Mouse (Mus musculus) cerebellum, postnatal 10 days (tissue): ENCODE measurements at regions not wholly inside any gene's neighbourhood (a gene's known extent, or its start where the extent isn't known, plus 50 kb on each side); places are given as distances from the start of the nearest gene placed in this dataset.

ENCODE experiments used
- DNase-seq, 2 experiments: peaks; one replicate each; pipeline ENCODE4 v3.0.0; 2021; ENCODE audit warnings: mixed read lengths in 2 of 2

GRCm38 (mm10) chr7:138639541-138639940 is 206.3 kb upstream of the Ppp2r2d start:
- no peak for DNase-seq

GRCm38 (mm10) chr7:138626061-138626460 is 219.8 kb upstream of the Ppp2r2d start:
- DNase-seq, result peak; percentile 27 to 31

- no peak for DNase-seq
These were observed 223.5 kb upstream of the Tcerg1l start for GRCm38 (mm10) chr7:138620896-138621655.

DNA sequence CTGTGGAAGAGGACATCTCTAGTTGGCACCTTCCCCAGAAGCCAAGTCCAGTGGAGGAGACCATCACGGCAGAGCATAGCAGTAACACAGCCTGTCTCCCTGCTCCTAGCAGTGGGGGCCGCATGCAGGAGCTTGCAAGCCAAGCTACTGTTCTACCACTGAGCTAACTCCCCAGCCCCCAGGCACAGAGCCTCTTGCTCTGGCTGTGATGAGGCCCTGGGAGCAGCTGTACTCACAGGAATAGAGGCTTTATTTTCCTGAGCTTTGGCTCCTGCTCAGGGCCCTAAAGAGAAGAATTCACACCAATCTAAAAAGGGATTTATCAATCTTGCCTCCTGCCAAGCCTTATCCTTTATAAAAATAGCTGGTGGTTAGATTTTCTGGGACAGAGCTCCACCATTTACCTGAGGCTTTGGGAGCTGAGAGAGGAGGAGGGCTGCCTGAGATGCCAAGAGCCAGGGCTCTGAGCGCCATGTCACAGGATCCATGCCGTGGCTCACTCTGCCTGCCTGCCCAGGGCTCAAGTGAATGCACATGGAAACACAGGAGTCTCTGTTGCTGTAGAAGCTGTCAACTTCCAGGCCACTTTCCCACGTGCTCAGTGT is 222.7 kb upstream of the Tcerg1l start:
- DNase-seq, result peak in 1 of 2 experiments; percentile 24

- no peak for DNase-seq
These were observed 218.9 kb upstream of the Tcerg1l start for GRCm38 (mm10) chr7:138616468-138616867.

GRCm38 (mm10) chr7:138609605-138610004 is 212.1 kb upstream of the Tcerg1l start:
- DNase-seq, result no peak

- no peak for DNase-seq
These were observed 211.6 kb upstream of the Tcerg1l start for GRCm38 (mm10) chr7:138609124-138609523.

- peak; percentile 17 to 24 for DNase-seq
These were observed 208.9 kb upstream of the Tcerg1l start for GRCm38 (mm10) chr7:138606363-138606964.

DNA sequence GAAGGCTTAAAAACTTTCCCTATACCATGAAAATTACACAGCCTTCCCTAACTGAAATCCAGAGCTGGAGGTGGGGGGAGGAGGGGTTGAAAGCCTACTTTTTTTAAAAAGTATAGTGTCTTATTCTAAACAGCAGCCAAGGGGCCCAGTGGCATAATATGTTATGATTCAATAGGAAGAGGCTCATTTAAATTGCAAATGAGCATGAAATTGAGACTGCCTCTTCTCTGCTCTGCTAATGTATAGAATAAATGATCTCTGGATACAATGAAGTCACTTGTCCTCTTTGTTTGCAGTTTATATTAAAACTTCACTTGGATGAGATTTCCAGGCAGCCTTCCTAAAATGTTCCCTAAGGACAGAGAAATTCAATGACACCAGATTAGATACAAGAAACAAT is 208.4 kb upstream of the Tcerg1l start:
- DNase-seq, result no peak

DNA sequence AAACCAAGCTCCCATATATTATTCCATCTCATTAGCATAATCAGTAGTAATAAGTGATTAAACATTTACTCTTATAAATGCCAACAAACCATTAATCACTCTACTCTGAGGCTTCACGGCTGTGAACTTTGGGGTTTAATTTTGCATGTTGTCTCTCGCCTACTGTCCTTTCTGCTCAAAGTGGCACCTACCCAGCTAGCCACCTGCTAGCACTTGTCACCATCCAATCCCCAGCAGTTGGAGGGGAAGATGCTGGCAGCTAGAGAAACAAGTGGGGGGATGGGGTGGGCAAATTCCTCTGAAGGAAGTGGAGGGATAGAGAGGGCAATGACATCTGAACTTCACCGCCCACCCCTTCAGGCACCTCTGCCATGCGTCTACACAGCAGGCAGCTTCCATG is 204.2 kb upstream of the Tcerg1l start:
- peak; percentile 58 to 62 for DNase-seq

- DNase-seq, result no peak
These were observed 195.8 kb upstream of the Tcerg1l start for GRCm38 (mm10) chr7:138593344-138593743.

DNA sequence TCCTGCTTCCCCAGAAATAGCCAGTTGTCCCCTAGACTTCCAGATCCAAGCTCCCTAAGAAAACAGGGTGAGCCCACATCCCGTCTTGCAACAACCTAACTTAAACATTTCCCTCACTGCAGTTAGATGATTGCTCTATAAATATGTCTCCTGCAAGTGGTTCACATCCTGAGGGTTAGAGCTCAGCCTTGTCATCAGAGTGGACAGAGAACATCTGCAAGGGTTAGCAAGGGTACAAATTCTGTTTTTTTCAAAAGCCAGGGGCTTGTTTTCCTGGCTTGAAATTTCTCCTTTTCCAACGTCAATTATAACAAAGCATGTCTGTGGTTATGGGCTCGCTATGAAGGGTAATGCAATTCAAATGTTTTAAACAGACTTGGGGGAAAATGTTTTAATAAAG is 169.8 kb upstream of the Tcerg1l start:
- no peak for DNase-seq

DNA sequence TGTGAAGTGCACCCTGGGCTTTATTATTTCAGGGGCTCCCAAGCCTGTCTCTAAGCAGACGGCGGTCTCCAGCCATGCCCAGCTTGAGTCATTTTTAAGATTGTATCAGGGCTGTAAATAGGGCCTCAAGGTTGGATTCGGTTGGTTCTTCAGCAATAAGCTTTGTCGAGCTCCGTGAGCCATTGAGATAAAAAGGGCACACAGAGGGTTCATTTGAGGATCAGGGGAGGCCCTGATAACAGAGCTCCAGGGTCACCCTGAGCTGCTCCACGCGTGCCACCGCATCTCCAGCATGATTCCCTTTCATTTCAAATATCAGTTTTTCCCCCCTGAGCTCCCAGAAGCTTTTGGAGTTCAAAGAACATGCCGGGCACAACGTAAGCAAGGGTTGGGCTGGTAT is 154.1 kb upstream of the Tcerg1l start:
- no peak for DNase-seq

GRCm38 (mm10) chr7:138547881-138548280 is 150.4 kb upstream of the Tcerg1l start:
- DNase-seq, result peak in 1 of 2 experiments; percentile 13

GRCm38 (mm10) chr7:138538048-138538831 is 140.7 kb upstream of the Tcerg1l start:
- no peak for DNase-seq

DNA sequence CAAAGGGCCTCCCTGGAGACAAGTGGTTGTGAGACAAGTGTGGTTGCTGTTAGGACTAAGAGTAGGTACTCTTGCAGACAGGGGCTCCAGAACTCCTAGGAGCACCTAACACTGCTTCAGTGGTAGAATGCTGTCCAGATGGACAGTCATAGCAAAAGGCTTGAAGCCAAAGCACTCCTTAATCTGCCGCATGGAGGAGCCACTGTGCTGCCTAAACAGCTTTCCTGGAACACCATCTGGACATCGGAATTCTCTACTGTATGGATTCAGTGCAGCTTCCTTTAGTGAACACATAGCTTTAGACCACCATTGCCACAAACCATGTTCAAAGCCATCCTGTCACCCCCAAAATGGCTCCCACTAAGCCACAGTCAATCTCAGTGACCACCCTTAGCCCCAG is 128.6 kb upstream of the Tcerg1l start:
- peak; percentile 54 to 57 for DNase-seq

- no peak for DNase-seq
These were observed 127.4 kb upstream of the Tcerg1l start for GRCm38 (mm10) chr7:138524936-138525335.

GRCm38 (mm10) chr7:138514171-138514570 is 116.6 kb upstream of the Tcerg1l start:
- no peak for DNase-seq

DNA sequence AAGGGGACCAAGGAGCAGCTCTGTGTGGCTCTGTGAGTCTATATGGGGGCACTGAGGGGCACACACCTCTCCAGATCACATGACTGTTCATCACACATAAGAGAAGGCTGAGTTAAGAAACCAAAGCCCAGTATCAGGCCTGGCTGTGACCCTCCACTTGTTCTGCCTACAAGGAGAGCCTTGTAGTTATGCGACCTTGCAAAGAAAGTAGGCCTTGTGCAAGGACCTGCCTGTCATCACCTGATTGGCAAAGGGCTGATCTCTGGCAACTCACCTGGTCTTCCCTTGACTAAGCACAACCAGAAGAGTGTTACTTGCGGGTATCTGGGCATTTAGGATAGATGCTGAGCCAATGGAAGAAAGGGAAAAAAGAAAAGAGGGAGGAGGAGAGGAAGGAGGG is 107.7 kb upstream of the Tcerg1l start:
- DNase-seq, result no peak

DNA sequence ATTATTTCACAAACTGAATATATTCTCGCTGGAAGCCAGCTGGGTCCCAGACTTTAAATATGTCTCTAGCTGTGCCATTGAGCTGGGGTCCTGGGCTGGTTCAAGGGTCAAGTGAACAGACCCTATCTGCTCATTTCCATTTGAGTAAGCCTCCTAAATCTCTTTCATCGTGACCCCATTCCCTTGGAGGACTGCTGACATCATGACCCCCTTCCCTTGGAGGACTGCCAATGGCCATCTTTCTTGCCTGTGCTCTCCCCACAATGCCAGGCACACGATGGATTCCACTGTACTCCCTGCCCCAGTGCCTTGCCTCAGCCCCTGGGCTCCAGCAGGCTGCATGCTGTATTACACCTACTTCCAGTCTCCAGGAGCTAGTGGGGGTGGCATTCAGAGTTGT is 106.5 kb upstream of the Tcerg1l start:
- peak in 1 of 2 experiments; percentile 20 for DNase-seq

GRCm38 (mm10) chr7:138503016-138503415 is 105.5 kb upstream of the Tcerg1l start:
- DNase-seq, result no peak

DNA sequence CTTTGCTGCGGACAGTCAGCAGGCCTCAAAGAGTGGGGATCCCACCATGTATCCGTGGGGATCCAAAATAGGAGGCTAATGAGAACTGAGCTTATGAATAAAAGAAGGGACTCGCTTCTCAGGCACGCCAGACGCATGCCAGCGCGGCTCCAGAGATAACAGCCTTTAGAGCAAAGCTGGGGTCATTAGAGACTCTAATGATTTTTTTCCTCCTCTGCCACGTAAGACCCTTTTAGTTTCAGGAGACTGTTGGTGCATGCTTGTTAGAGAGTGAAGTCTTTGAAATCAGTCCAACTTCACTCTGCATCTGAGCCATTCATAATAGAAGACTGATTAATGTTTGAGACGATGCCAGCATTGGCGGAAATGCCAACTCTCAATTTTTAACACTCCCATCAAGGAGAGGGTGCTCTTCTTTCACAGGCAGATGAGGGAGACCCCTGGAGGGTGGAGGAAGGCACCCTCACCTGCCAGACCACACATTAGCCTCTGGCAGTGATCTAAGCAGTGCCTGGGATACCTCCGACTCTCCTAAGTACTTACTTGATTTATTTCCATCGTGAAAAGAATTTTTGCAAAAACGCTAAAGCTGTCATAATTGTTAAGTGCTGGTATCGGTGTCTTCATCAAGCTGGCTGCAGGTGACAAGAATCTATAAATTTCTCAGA is 104.0 kb upstream of the Tcerg1l start:
- DNase-seq, result peak; percentile 29 to 37

- DNase-seq, result peak; percentile 67 to 82
These were observed 100.2 kb upstream of the Tcerg1l start for GRCm38 (mm10) chr7:138497771-138498170.
